Mouse (Mus musculus) kidney, postnatal 25 days (tissue): ENCODE measurements around the gene Gm9507.
"Not testable (repeated sequence)": the region's sequence is repeated elsewhere in the genome, so short reads cannot be mapped to it uniquely, and the experiment has no call there.

Experiments
- DNase-seq, 2 experiments: peaks; one replicate each; pipeline ENCODE4 v3.0.0; 2021; ENCODE audit warnings: mixed read lengths in 2 of 2

Gene Gm9507

GRCm38 (mm10) chr10:77771225-77771624 lies 40.4 kb downstream of the Gm9507 start, which contains the start of gene Gm3238:
Gene Gm3238 (minus strand): TSS chr10:77771325.
- not testable (repeated sequence) for DNase-seq

- no peak for DNase-seq
Measured at GRCm38 (mm10) chr10:77769727-77770126, 41.9 kb downstream of the Gm9507 start.
